Mouse (Mus musculus) left cerebral cortex, adult 9 months (tissue): ENCODE measurements around the gene Ccdc57.

Source experiments
- DNase-seq, 2 experiments: peaks; one replicate each; pipeline ENCODE4 v3.0.0; 2022; ENCODE audit warnings: low spot score in 2 of 2

The Ccdc57 gene

DNA sequence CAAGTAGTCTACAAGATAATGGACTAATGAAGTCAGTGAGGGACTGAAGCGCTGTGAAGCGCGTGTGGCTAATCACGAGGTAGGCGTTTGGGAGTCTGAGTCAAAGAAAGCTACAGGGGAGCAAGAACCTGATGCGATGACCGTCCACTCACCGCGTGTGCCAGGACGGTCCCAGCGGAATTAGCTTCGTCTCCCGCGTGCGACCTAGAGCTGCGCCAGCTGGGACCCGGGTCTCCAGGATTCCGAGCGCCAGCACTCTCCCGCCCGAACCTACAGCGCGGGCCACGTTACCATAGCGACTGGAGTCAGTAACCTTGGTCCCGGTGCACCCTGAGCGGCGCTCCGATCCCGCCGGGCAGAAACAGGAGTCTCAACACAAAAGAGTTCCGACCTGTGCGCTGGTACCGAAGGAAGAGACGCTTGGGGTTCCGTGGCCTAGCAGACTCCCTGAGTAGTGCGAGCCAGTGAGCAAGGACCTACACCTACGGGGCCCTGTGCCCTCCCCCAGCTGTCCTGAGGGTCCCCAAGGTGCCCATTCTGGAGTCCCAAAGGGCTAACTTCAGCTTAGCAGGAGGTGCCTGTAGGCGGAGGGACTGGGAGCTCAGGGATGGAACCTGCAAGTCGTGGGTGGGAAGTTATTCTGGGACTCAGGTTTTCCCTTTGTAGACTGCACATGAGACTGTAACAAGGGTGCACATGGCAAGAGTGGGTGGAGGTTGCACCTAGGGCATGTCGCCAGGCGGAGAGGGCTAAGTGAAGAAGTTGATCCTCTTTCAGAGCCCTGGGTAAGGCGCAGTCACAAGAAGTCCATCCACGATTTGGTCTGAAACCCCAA is at the start of gene Ccdc57:
Ccdc57 (minus strand) TSS at position 309 of the 835 bp plus-strand sequence.
- DNase-seq: peak; percentile 69 to 94

- no peak for DNase-seq
These were observed 49.8 kb upstream of the Ccdc57 start for GRCm38 (mm10) chr11:120982459-120982858.

DNA sequence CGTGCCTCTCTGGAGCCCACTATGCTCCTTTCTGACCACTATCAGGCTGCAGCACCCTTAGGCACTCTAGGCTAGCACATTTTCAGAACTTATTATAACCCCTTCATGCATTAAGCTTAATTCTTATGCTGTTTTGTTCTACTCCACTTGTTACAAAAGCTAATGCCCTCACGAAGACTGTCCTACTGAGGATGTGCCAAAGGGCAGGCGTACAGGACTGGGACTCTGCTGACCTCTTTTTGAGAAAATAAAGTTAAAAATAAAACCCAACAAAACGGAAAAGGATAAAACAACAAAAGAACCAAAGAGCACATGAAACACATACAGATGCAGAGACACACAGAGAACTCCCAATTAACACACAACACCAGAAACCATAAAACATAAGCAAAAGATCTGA is 49.0 kb upstream of the Ccdc57 start:
- DNase-seq: no peak

DNA sequence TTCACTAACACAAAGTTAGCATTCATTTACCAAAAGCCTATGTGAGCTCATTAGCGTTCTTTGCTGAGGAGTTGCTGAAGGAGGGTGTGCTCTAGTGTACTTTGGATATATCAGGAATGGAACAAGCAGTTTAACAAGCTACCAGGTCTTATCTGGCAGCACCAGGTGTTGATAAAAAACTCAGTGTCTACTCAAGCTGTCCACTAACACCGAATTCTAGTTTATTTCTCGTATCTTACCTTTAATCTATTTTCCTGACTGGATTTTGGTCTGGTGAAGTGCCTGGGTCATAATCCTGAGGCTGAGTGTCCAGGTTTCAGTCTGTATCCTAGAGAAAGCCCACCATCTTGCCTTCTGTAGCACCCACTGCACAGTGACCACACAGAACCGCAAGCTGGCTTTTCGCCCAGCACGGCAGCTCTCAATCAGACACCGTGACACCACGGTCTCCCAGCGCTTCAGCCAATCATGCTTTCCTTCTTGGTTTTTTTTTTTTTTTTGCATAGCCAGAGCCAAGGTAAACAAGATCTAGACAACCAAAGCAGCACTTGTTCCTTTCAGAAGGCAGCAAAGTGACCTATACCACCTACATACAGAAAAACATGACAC is 47.9 kb upstream of the Ccdc57 start:
- DNase-seq: no peak

DNA sequence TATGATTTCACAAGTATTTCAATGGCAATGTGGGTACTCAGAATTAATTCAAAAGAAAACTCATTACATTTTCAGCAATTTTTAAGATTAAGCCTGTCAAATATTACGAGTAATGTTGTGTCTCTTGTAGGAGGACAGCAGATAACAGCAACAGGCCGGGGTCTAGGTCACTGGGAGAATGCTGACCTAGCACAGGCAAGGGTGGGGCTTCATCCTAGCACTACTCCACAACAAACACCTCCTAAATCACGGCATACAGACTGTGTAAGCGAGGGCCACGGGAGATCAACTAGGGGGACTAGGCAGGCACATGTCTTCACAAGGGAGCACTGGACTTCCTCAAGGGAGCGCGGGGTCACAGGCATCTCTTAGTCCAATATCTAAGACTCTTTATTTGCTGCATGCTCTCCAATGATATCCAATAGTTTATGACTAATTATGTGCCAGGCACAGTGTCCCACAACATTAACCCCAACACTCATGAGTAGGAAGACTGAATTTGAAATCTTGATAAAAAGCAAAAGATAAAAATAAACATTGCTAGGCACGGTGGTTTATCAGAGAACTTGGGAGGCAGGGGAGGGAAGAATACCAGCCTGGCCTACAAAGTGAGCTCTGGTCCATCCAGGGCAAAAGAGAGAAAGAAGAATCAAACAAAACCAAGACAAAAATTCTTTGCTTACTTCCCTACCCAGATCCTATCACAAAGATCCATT is 47.2 kb upstream of the Ccdc57 start:
- DNase-seq: no peak

GRCm38 (mm10) chr11:120973318-120973717 is 40.6 kb upstream of the Ccdc57 start:
- no peak for DNase-seq

DNA sequence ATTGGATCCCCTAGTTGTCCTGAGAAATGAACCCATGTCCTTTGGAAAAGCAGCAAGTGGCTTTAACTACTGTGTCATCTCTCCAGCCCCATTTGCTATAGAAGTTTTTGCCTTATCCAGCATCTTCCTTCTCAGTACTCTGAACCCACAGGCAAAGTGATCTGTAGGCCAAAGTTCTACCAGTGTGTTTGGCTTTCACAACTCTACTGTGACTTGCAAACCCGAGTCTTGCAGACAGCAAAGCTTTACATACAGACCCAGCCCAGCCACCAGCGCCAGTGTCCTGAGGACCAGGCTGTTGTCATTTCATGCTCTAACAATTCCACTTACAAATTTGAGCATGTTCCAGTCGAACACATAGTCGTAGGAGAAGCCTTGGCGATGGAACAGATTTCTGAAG is 38.6 kb upstream of the Ccdc57 start:
- DNase-seq: no peak

DNA sequence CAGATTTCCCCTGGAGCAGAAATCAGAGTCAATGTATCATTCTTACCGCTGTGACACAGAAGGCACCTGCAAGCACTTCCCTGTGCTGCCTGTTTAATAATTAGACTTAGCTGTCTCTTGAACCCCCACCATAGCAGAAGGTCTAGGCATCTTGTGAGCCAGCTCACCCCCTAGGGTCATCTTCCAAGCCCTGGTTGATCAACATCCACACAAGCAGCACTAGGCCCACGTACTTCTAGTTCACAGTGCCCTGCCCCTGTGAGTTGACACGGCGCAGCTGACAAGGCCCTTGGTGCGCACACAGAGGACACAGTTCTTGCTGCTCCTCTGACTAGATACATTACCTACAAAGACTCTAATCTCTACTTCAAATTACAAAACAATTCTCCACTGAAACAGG is 37.1 kb upstream of the Ccdc57 start:
- no peak for DNase-seq

DNA sequence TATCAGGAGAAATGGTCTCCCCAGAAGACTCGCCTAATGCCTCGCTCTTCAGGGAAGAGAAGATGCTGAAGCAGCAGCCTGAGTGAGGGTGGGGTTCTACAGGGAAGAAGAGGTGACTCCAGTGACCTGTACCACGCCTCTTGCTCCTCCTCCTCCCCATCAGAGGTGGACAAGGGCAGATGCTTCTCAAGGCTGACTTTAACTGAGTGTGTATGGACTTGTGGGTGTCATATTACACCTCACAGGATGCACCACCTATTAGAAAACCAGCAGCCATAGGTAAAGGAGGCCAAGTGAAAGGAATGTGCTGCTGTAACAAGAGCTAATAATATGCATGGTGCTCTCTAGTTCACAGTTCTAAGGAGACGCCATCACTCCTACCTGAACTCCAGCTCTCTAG is 32.9 kb upstream of the Ccdc57 start:
- DNase-seq: no peak

DNA sequence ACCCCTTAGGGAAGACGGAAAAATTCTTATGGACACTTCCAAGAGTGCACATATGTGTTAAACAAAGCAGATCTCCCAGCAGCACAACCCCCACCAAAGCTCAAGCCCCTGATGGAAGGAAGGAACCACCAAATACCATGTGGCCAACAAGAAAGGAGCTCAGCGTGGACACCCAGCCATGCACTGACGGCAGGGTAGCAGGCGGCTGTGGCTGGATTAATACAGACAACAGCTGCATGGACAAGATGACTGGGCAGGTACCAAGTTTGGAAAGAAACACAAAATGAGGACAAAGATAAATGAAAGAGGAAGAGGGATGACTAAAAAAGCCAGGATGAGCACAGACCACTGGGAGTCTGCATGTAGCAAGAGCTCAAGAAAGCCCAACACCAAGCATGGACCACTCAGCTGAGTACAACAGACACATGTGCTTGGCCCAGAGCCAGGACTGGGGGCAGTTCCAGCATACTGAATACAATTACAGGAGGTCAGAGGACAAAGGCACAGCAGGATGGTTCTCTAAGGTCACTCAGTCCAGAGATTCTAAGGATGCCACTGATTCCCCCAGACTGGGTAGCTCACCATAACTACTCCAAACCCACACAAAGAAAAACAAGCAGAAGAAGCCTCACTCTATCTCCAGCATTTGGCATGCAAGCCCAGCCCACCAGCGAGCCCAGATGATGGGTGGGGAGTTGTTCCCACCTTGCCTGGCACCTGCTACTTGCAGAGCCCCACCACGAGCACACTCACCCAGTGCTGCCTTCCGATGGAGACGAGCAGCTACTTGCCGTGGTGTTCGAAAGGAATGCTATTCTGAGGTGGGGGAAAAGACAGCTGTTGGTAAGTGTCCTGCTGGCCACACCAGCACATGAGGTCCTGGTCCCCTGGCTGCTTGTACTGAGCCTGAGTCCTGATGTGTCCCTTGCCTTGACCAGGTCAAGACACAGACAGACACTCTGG is 31.8 kb upstream of the Ccdc57 start:
- no peak for DNase-seq

DNA sequence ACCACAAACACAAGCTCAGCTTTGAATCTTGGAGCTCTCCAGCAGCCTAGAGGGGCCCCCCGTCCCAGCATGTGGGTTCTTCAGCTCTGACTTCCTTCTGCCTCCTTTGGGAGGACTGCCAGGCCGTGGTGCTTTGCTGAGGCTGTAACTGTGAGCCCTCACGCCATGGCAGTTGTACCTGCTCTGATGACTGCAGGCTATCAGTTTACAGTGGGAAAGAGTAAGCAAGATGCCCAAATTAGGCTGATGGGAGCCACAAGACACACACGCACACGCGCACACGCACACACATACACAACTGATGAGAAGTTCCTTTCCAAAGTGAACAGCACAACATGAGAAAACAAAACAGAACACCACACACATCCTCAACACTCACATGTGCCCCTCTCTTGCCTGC is 30.2 kb upstream of the Ccdc57 start:
- DNase-seq: no peak

DNA sequence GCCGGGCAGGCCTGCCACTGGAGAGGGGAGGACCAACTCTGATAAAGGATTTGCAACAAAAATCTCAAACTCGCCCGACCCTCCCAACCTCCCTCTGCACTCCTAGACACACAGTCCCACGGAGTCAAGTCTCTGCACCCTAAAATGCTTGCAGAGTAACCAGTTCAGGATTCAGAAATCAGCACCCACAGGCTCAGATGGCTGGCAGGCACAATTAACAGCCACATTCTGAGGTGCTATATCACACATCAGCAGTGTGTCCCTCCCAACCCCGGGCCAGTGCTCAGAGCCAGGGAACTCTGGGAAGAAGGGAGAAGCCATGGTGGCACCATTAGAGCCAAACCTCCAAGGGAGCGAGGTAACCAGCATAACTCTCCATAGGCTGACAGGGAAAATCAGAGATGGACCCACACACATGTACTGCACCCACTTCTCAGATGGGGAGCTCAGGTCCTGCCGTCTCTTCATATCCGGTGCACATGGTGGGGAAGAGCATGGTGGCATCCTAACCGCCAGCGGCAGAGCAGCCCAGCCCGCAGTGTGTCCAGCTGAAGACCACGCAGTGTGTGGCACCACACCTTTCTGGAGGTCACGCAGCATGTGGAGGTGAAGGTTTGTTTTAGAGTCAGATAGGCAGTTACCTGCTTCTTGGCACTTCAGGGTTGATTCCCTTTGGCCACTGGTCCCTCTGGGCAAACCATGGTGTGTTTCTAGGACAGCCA is 29.5 kb upstream of the Ccdc57 start:
- no peak for DNase-seq

GRCm38 (mm10) chr11:120961594-120961993 is 28.9 kb upstream of the Ccdc57 start:
- DNase-seq: no peak

DNA sequence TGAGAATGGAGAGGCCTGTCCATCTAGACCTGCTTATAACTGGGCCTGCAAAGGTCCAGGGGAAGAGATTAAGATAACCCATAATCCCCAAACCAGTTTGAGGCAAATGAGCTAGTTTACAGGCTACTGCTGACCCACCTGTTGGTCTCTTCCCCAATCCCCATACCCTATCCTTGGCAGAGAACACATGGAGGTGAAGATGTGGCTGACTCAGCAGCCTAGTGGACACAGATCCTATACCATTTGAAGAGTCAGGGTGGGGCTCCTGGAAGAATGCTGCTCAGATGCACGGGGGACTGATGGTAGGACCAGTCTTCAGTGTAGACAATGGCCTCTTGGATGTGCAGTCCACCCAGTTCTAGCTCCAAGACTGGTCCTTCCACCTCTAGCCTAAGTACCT is 27.6 kb upstream of the Ccdc57 start:
- no peak for DNase-seq

GRCm38 (mm10) chr11:120959564-120959963 is 26.9 kb upstream of the Ccdc57 start:
- no peak for DNase-seq

DNA sequence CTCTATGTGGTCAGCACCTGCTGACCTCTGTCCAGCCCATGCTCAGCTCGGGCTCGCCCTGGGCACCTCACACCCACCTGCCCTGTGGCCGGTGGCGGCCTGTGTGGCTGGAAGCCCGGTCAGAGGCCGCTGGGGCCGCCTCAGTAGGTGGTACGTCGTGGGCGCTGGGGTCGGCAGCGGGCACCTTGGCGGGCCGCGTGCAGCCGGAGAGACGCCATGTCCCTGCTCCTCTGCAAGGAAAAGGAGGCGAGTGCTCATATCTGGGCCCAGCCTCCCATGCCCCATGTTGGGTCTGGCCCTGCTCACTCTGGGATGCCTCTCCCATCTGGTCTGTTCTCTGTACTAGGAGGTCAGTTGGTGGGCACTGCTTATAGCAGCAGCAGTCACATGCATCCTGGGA is 26.4 kb upstream of the Ccdc57 start:
- no peak for DNase-seq

DNA sequence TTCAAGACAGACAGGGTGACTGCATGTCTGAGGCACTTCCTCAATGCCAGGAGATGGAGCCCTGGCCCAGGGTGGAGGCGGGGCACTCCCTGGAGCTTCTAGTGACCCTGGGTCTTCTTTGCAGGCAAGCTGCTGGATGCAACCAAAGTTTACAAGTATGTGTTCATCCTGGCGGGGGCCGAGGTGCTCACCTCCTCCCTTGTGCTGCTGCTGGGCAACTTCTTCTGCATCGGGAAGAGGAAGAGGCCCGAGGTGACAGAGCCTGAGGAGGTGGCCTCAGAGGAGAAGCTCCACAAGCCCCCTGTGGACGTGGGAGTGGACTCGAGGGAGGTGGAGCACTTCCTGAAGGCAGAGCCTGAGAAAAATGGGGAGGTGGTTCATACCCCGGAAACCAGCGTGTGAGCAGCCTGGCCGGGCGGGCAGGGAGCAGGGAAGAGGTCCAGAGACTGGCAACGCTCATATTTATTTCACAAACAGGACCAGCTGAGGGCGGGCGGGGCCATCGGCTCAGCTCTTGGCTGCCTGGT is 25.1 kb upstream of the Ccdc57 start:
- DNase-seq: peak in 1 of 2 experiments; percentile 35

DNA sequence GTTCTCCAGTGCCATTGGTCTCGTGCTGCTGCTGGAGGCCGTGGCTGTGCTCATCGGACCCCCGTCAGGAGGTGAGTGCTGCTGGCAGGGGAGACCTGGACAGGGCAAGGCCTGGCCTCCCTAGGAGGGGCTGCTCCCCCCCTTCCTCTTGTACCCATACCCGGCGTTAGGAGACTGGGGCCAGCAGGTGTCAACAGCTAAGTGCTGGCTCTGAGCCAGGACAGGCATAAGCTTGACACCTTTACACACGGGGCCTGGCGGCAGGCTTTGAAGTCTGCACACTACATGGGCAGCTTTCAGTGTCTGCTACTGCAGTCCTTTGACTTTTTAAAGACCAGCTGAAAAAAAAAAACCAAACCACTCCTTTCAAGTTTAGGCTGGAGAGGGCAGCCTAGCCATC is 24.4 kb upstream of the Ccdc57 start:
- DNase-seq: no peak

GRCm38 (mm10) chr11:120955701-120956100 is 23.0 kb upstream of the Ccdc57 start:
- DNase-seq: no peak

- no peak for DNase-seq
These were observed 22.3 kb upstream of the Ccdc57 start for GRCm38 (mm10) chr11:120954936-120955335.
